Mouse (Mus musculus): ENCODE results near the gene Prickle2. TPM values are rescaled to one million over a fixed set of nuclear protein-coding genes. Genes with fewer than 3 reads are reported as not detected.

Gene Prickle2
- polyA plus RNA-seq, 1 experiment, result not detected

DNA sequence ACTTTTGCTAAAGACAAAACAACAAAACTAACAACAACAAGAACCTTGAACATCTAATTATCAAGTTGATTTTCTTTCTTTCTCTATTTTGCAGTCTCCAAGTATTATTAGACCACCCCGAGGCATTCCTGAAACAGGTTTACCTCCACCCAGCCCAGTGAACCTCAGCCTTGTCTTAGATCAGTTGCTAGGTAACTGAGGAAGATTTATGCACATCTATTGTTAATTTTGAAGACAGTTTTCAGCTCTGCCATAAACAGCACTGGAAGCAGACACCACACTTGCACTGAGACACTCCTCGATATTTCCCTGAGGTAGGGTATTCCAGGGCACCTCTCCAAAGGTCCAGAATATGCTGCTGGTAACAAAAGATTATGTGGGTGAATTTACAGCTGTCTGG is 18.4 kb upstream of the Prickle2 start:
- Histone ChIP-seq H3K4me1 (no peaks in the 10 kb centered on the region), H3K36me3 (replicated peaks; ENCODE audit: low read length) (no peaks in the 10 kb centered on the region), H3K27me3 (replicated peaks) (no peaks in the 10 kb centered on the region), H3K4me3 (replicated peaks) (no peak overlapping the region), H3K9me3 (0 out of 2 replicates have a peak, but pooled peaks cover 2% of the 10 kb centered on the region)
- TF ChIP-seq GATA1 (IDR thresholded peaks at IDR 0.05; ENCODE audit: borderline replicate concordance, low read length) (no peak), FLI1 (IDR thresholded peaks at IDR 0.05; ENCODE audit: low read length) (no peak)

DNA sequence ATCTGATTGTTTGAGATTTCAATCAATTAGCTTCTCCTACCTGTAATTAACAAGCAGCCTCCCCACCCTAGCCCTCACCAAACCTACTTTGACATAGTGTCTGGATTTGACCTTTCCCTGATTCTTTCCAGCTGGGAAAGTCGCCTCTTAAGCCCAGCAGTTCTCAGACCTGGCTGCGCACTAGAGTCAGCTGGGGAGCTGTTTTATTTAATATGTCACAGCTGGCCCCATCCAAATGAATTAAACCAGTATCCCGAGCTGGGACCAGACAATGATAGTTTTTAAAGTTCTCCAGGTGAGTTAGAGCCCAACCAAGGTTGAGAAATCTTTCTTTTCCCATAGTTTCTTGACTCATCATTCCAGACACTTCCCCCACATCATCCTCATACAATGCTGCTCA is 9.9 kb upstream of the Prickle2 start:
- TF ChIP-seq FLI1 (IDR thresholded peaks at IDR 0.05; ENCODE audit: low read length), result no peak
- TF ChIP-seq GATA1 (IDR thresholded peaks at IDR 0.05; ENCODE audit: borderline replicate concordance, low read length), result no peak
- Histone ChIP-seq H3K36me3 (replicated peaks; ENCODE audit: low read length) (no peaks in the 10 kb centered on the region), H3K27me3 (replicated peaks) (no peaks in the 10 kb centered on the region), H3K4me3 (replicated peaks) (no peak overlapping the region), H3K9me3 (peaks cover 11% of the 10 kb centered on the region; the same call in 1 of the 2 replicates), H3K4me1 (no peaks in the 10 kb centered on the region)

DNA sequence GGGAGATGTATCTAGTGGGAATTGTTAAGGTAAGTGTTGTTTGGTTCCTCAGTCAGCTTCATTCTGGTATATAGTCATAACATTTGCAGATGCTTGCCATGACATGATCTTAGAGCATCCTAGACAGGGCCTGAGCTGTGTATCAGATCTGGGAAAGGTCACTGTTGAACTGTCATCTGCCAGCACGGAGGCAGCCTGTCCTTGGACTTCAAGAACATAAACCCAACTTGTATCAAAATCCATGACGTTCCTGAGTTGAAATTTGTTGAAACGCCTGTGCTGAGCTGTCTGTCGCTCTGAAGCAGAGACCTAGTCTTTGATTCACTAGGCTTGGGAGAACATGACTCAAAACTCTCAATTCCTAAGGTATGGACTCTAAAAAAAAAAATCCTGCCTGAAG is 8.8 kb upstream of the Prickle2 start:
- Histone ChIP-seq H3K27me3 (replicated peaks) (no peaks in the 10 kb centered on the region), H3K36me3 (replicated peaks; ENCODE audit: low read length) (no peaks in the 10 kb centered on the region), H3K4me1 (no peaks in the 10 kb centered on the region), H3K4me3 (replicated peaks) (no peak overlapping the region), H3K9me3 (peaks cover 11% of the 10 kb centered on the region; the same call in 1 of the 2 replicates)
- TF ChIP-seq FLI1 (IDR thresholded peaks at IDR 0.05; ENCODE audit: low read length), result no peak
- no peak for TF ChIP-seq GATA1 (IDR thresholded peaks at IDR 0.05; ENCODE audit: borderline replicate concordance, low read length)

DNA sequence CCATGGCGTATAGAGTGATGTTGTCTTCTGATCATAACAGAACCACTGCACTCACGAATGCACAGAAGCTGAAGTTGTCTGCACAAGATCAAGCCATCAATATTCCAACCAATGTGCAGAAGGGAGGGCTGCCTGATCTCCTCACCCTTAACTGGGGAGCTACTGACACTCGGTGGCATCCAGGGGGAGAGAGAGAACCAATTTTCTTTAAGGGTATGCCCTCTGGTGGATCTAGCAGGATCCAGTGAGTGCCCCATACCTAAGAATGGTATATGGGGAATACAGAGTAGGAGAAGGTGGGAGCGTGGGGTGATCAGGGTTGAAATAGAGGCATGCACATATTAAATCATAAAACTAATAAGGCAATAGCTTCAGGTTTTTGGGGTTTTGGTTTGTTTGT is 2.2 kb upstream of the Prickle2 start:
- no peaks in the 10 kb centered on the region for H3K36me3 ChIP-seq (replicated peaks; ENCODE audit: low read length)
- H3K27me3 ChIP-seq (replicated peaks), result peaks cover 24% of the 10 kb centered on the region
- H3K4me1 ChIP-seq, result peaks cover 6% of the 10 kb centered on the region
- H3K9me3 ChIP-seq, result peaks cover 15% of the 10 kb centered on the region; the same call in 1 of the 2 replicates
- H3K4me3 ChIP-seq (replicated peaks), result no peak overlapping the region
- TF ChIP-seq GATA1 (IDR thresholded peaks at IDR 0.05; ENCODE audit: borderline replicate concordance, low read length) (no peak), FLI1 (IDR thresholded peaks at IDR 0.05; ENCODE audit: low read length) (no peak)

GRCm38 (mm10) chr6:92705353-92706144 is 406 bp downstream of the Prickle2 start:
- Histone ChIP-seq H3K4me3 (replicated peaks) (peak overlapping the region; percentile 88), H3K36me3 (replicated peaks; ENCODE audit: low read length) (no peaks in the 10 kb centered on the region), H3K9me3 (peaks cover 12% of the 10 kb centered on the region; the same call in 1 of the 2 replicates), H3K4me1 (peaks cover 6% of the 10 kb centered on the region), H3K27me3 (replicated peaks) (peaks cover 24% of the 10 kb centered on the region)
- TF ChIP-seq FLI1 (IDR thresholded peaks at IDR 0.05; ENCODE audit: low read length) (no peak), GATA1 (IDR thresholded peaks at IDR 0.05; ENCODE audit: borderline replicate concordance, low read length) (no peak)

DNA sequence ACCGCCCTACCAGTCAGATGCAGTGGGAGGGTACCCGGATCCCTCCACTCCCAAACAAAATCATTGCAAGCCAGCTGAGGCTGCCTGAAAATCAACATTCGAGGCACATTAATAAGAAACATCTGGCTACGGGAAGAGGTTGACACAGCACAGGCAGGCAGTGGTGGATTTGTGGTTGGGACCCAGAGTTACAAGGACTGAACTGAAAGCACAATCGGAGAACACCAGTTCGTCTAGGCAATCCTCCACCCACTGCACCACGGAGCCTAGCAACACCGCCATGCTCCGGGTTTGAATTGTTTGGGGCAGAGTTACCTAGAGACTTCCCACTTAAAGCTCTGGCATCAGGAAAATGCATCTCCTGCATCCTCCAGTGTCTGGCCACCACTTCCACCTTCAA is 1.1 kb downstream of the Prickle2 start:
- TF ChIP-seq GATA1 (IDR thresholded peaks at IDR 0.05; ENCODE audit: borderline replicate concordance, low read length) (no peak), FLI1 (IDR thresholded peaks at IDR 0.05; ENCODE audit: low read length) (no peak)
- peaks cover 6% of the 10 kb centered on the region for H3K4me1 ChIP-seq
- H3K9me3 ChIP-seq, result peaks cover 12% of the 10 kb centered on the region; the same call in 1 of the 2 replicates
- H3K27me3 ChIP-seq (replicated peaks), result peaks cover 24% of the 10 kb centered on the region
- no peaks in the 10 kb centered on the region for H3K36me3 ChIP-seq (replicated peaks; ENCODE audit: low read length)
- no peak overlapping the region for H3K4me3 ChIP-seq (replicated peaks)

- H3K4me3 ChIP-seq (replicated peaks), result no peak overlapping the region
- H3K4me1 ChIP-seq, result no peaks in the 10 kb centered on the region
- no peaks in the 10 kb centered on the region for H3K36me3 ChIP-seq (replicated peaks; ENCODE audit: low read length)
- H3K9me3 ChIP-seq, result 0 out of 2 replicates have a peak, but pooled peaks cover 2% of the 10 kb centered on the region
- TF ChIP-seq FLI1 (IDR thresholded peaks at IDR 0.05; ENCODE audit: low read length) (no peak), GATA1 (IDR thresholded peaks at IDR 0.05; ENCODE audit: borderline replicate concordance, low read length) (no peak)
- H3K27me3 ChIP-seq (replicated peaks), result peaks cover 4% of the 10 kb centered on the region
Observed at GRCm38 (mm10) chr6:92699491-92700209, 6.3 kb downstream of the Prickle2 start.

GRCm38 (mm10) chr6:92697807-92698206 is 8.1 kb downstream of the Prickle2 start:
- no peaks in the 10 kb centered on the region for H3K36me3 ChIP-seq (replicated peaks; ENCODE audit: low read length)
- H3K27me3 ChIP-seq (replicated peaks), result no peaks in the 10 kb centered on the region
- TF ChIP-seq FLI1 (IDR thresholded peaks at IDR 0.05; ENCODE audit: low read length), result no peak
- no peak for TF ChIP-seq GATA1 (IDR thresholded peaks at IDR 0.05; ENCODE audit: borderline replicate concordance, low read length)
- no peak overlapping the region for H3K4me3 ChIP-seq (replicated peaks)
- no peaks in the 10 kb centered on the region for H3K9me3 ChIP-seq
- H3K4me1 ChIP-seq, result no peaks in the 10 kb centered on the region

DNA sequence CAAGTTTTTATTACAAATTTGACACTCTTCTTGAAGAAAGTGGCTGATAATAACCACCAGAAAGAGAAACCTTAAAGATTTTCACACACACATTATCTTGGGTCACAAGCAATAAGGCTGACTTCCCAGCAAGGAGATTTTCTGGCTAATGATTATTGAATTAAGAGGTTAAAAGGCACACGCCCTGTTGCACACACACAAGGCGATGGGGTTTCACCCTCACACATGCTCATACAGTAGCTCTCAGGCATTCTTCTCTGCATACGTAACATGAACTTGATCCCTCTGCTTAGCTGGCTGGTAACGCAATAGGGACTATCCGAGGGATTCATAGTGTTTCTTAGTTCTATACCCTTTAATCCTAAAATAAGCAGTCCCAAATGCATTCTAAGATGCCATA is 18.6 kb downstream of the Prickle2 start:
- Histone ChIP-seq H3K4me1 (no peaks in the 10 kb centered on the region), H3K27me3 (replicated peaks) (no peaks in the 10 kb centered on the region), H3K36me3 (replicated peaks; ENCODE audit: low read length) (no peaks in the 10 kb centered on the region), H3K4me3 (replicated peaks) (no peak overlapping the region), H3K9me3 (no peaks in the 10 kb centered on the region)
- TF ChIP-seq FLI1 (IDR thresholded peaks at IDR 0.05; ENCODE audit: low read length) (no peak), GATA1 (IDR thresholded peaks at IDR 0.05; ENCODE audit: borderline replicate concordance, low read length) (no peak)
